Mouse (Mus musculus) neural tube, embryonic 12.5 days (tissue): ENCODE measurements at regions not wholly inside any gene's neighbourhood (a gene's known extent, or its start where the extent isn't known, plus 50 kb on each side); places are given as distances from the start of the nearest gene placed in this dataset.

Source experiments
- ATAC-seq: fragments of 200-750 bp; cut with Nextera tagmentation; 2 replicates; pipeline ENCODE4 v1.8.0; 2017; ENCODE audit warnings: low read depth, mild to moderate bottlenecking, moderate TSS enrichment, moderate library complexity; ENCODE audit not compliant: low FRiP score
- H3K27ac ChIP-seq: fragments of 300-500 bp; sonication (generic); 2 replicates; pipeline ENCODE4 v1.5.1; 2016
- H3K27me3 ChIP-seq: fragments of 300-500 bp; sonication (generic); replicated peaks from 2 replicates; pipeline ENCODE4 v1.6.1; 2016; ENCODE audit warnings: mild to moderate bottlenecking
- H3K36me3 ChIP-seq: fragments of 300-500 bp; sonication (generic); 2 replicates; pipeline ENCODE4 v1.6.1; 2016; ENCODE audit warnings: mild to moderate bottlenecking
- H3K4me1 ChIP-seq: fragments of 300-500 bp; sonication (generic); 2 replicates; pipeline ENCODE4 v1.6.1; 2016
- H3K4me2 ChIP-seq: fragments of 300-500 bp; sonication (generic); replicated peaks from 2 replicates; pipeline ENCODE4 v1.6.1; 2016; ENCODE audit warnings: mild to moderate bottlenecking
- H3K4me3 ChIP-seq: fragments of 300-500 bp; sonication (generic); 2 replicates; pipeline ENCODE4 v1.5.1; 2016
- H3K9ac ChIP-seq: fragments of 300-500 bp; sonication (generic); 2 replicates; pipeline ENCODE4 v1.6.1; 2016; ENCODE audit warnings: mild to moderate bottlenecking
- H3K9me3 ChIP-seq: fragments of 300-500 bp; sonication (generic); 2 replicates; pipeline ENCODE4 v1.6.1; 2016; ENCODE audit warnings: mild to moderate bottlenecking
- WGBS: fragments of 180-500 bp; shearing (Covaris S2); methylation state at CpG from one replicate; pipeline ENCODE4 v1.1.7; 2016; 5-methylcytosine and 5-hydroxymethylcytosine counted together

DNA sequence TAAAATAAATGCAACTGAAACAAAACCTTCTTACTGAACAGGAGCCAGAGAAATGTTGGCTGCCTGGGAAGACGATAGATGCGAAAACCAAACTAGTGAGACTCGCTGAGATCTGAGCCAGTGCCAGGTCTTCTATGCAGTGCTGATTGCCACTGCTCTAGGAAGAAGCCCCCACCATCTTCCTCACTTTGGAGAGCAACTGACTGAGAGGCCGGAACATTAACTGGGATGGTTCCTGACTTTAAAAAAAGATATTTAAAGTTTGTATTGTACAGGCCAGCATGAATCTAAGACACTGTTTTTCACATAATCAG, 585.9 kb upstream of the Clint1 start:
- no peak overlapping the region for H3K4me3 ChIP-seq
- no peaks in the 10 kb centered on the region for H3K27me3 ChIP-seq
- no peak overlapping the region for H3K4me2 ChIP-seq
- no peak overlapping the region for H3K27ac ChIP-seq
- no peaks in the 10 kb centered on the region; the same call in 1 of the 2 replicates for H3K4me1 ChIP-seq
- H3K36me3 ChIP-seq: no peaks in the 10 kb centered on the region
- H3K9me3 ChIP-seq: no peaks in the 10 kb centered on the region
- no peak overlapping the region for H3K9ac ChIP-seq
- 79% methylated on average over 4 of the region's 4 CpGs for WGBS
- no peak for ATAC-seq

DNA sequence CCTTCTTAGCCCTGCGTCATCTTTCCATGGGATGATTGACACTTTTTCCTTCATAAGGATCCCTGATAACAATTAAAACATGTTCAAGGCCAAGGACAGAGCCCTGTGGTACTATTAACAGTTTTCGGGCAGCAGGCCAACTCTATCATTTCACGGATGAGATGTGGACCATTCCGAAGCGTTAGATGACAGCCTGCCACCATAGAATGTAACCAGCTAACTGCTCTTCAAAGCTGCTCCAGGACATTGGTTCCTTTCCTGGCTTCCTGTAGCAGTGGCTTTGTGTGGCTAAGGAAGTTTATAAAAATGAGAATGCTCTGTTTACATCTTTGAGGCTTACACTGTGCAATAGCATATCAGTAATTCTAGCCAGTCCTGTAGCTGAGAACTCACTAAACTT, 582.6 kb upstream of the Clint1 start:
- WGBS: 86% methylated on average over 5 of the region's 5 CpGs
- no peaks in the 10 kb centered on the region for H3K9me3 ChIP-seq

DNA sequence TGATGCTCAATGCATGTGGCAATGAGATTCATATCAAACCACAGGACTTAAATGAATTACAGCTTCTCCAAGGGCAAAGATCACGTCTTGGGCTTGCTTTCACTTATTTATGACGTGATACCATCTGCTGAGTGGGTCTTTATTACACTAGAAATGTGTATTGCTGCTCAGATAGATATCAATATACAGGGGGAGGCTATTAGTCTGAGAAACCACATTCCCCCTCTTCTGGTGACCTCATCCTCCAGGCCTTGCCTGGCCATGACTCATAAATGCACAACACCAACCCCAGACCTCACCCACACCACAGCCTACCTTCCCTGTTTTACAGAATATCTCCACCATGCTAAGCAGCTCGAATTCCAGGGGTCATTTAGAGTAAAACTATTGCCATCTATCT, 580.6 kb upstream of the Clint1 start:
- no peak overlapping the region for H3K9ac ChIP-seq
- no peak overlapping the region for H3K4me2 ChIP-seq
- H3K27me3 ChIP-seq: no peaks in the 10 kb centered on the region
- no peak overlapping the region for H3K4me3 ChIP-seq
- no peak for ATAC-seq
- H3K27ac ChIP-seq: no peak overlapping the region
- no peaks in the 10 kb centered on the region for H3K4me1 ChIP-seq
- WGBS: 51% methylated on average over 3 of the region's 3 CpGs
- no peaks in the 10 kb centered on the region for H3K9me3 ChIP-seq
- no peaks in the 10 kb centered on the region for H3K36me3 ChIP-seq

More for the DNA sequence above, 582.6 kb upstream of the Clint1 start:
- no peaks in the 10 kb centered on the region for H3K36me3 ChIP-seq
- H3K27ac ChIP-seq: no peak overlapping the region
- no peaks in the 10 kb centered on the region; the same call in 1 of the 2 replicates for H3K4me1 ChIP-seq
- H3K9ac ChIP-seq: no peak overlapping the region
- ATAC-seq: no peak
- no peaks in the 10 kb centered on the region for H3K27me3 ChIP-seq
- no peak overlapping the region for H3K4me2 ChIP-seq
- no peak overlapping the region for H3K4me3 ChIP-seq

DNA sequence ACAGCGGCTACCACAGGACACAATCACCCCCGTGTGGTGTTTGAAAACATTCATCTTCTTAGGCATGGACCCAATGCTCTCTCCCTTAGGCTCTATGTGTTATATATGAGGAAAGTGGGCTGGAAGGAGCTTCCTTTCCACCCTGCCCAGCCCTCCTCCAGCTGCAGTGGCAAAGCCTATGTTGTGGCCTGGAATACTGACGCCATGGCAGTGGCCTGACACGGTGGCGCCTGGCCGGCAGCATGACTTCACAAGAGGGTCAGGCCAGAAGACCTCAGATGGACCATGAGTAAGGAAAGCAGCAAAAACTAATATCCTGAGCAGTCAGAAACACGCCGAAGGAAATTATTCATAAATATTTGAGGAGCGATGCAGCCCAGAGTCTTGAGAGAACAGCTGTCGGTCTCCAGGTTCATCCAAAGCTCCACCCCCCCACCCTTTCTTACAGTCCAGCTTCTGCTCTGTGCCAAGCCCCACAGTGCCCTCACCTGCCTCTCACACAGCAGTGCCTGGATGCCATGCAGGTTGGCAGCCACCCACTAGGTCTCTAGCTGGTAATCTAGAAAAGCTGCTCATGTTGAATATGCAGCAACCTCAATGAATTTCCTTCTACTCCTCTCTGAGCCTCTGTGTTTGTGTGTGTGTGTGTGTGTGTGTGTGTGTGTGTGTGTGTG, 577.3 kb upstream of the Clint1 start:
- ATAC-seq: no peak
- Histone ChIP-seq H3K4me3 (no peak overlapping the region), H3K36me3 (no peaks in the 10 kb centered on the region), H3K9ac (no peak overlapping the region), H3K27me3 (no peaks in the 10 kb centered on the region), H3K27ac (peak overlapping the region; percentile 15; the same call in 1 of the 2 replicates), H3K4me1 (no peaks in the 10 kb centered on the region), H3K9me3 (no peaks in the 10 kb centered on the region), H3K4me2 (no peak overlapping the region)
- 83% methylated on average over 10 of the region's 10 CpGs for WGBS

DNA sequence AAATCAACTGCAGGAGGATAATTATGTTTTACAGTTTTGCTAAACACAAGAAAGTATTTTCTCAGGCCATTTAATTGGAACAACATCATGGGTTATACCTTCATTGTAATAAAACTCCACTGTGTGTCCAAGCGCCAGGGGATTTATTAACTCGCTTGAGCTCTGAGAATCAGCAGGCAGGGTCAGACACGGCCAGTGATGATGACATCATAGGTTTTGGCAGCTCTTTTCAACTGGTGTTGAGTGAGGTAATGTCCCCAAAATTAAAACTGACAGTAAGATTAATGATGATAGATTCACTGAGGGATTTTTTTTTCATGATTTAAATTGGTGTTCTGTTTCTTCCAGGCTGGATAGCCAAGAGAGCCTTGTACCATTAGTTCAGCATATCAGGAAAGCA, 576.7 kb upstream of the Clint1 start:
- H3K4me2 ChIP-seq: no peak overlapping the region
- no peaks in the 10 kb centered on the region for H3K27me3 ChIP-seq
- H3K4me1 ChIP-seq: no peaks in the 10 kb centered on the region
- H3K9ac ChIP-seq: no peak overlapping the region
- H3K36me3 ChIP-seq: no peaks in the 10 kb centered on the region
- H3K27ac ChIP-seq: no peak overlapping the region; the same call in 1 of the 2 replicates
- no peak for ATAC-seq
- no peak overlapping the region for H3K4me3 ChIP-seq
- H3K9me3 ChIP-seq: no peaks in the 10 kb centered on the region
- 75% methylated on average over 3 of the region's 3 CpGs for WGBS

DNA sequence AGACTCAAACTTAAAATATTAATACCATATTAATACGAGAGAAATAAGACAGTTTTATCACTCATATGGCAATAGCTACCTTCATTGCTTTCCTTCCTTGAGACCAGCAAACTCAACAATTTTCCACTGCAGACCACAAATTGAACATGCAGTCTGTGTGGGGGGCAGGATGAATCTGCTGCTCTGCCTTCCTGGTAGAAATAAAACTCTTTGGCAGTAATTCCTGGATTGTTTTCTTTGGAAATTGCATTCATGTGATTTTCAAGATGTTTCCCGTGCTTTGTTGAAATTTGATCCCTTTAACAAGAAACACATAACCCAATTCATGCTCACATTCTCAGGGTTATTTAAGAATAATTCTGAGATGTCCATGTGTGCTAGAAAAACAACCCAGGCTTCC, 555.1 kb upstream of the Clint1 start:
- no peaks in the 10 kb centered on the region for H3K27me3 ChIP-seq
- no peak for ATAC-seq
- no peaks in the 10 kb centered on the region for H3K4me1 ChIP-seq
- 78% methylated on average over 2 of the region's 2 CpGs for WGBS
- H3K9ac ChIP-seq: no peak overlapping the region
- no peak overlapping the region for H3K27ac ChIP-seq
- no peaks in the 10 kb centered on the region for H3K36me3 ChIP-seq
- no peaks in the 10 kb centered on the region for H3K9me3 ChIP-seq
- H3K4me3 ChIP-seq: no peak overlapping the region
- H3K4me2 ChIP-seq: no peak overlapping the region

DNA sequence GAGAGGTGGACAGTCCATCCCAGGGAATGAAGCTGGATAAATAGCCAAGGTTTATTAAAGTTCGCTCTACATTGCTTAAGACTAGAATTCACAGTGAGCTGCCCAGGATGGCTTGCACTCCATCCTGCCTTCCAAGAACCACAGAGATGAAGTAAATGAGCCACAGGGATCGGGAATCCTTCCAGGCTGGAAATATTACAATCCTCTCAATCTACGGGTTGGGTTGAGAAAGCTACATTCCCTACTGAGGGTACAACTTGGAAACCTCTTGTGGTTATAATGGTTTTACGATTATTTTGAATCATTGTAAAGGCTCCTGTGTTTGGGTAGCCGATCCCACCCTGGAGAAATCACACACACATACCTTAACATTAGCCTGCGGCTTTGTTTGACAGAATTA, 539.9 kb upstream of the Clint1 start:
- no peak overlapping the region for H3K4me3 ChIP-seq
- H3K4me2 ChIP-seq: no peak overlapping the region
- ATAC-seq: no peak
- H3K4me1 ChIP-seq: no peaks in the 10 kb centered on the region
- no peaks in the 10 kb centered on the region for H3K27me3 ChIP-seq
- no peak overlapping the region for H3K27ac ChIP-seq
- H3K9me3 ChIP-seq: no peaks in the 10 kb centered on the region
- H3K9ac ChIP-seq: no peak overlapping the region
- H3K36me3 ChIP-seq: no peaks in the 10 kb centered on the region
- WGBS: 89% methylated on average over 6 of the region's 6 CpGs

DNA sequence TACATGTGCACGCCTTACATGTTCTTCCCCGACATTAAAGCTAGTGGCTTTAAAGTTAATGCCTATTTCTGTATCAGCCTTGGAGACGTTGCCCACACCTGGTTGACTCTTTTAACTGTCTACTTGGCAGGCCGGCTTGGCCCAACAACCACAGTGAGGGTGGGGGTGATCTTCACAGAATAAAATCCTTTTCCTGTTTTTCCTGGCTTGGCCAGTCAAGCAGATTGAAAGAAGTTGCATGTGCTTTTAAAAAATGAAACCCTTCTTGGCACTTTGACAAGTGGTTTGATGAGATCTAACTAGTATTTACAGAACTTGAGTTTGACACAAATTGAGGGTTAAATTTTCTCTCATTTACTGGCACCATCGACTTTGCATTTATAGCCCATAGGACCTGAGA, 528.1 kb upstream of the Clint1 start:
- WGBS: 88% methylated on average over 5 of the region's 5 CpGs
- Histone ChIP-seq H3K9me3 (no peaks in the 10 kb centered on the region), H3K27ac (no peak overlapping the region), H3K27me3 (no peaks in the 10 kb centered on the region), H3K4me2 (no peak overlapping the region), H3K36me3 (no peaks in the 10 kb centered on the region), H3K9ac (no peak overlapping the region), H3K4me1 (no peaks in the 10 kb centered on the region), H3K4me3 (no peak overlapping the region)
- ATAC-seq: no peak

DNA sequence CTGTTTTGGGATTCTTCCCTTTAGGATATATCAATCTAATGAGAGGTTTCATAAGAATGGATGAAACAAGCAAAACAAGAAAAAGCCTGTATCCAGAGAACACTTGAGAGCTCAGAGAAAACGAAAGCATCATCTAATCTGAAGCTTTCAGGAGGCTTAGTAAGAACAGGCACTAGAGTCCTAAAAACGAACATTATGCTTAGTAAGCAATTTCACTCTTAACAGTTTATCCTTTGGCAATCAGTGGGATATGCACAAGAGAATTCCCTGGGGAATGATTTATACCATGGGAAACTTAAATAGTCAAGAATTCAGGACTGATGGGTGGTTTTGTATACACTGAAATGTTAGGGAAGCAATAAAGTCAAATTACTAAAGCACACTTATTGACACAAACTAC, 521.5 kb upstream of the Clint1 start:
- 76% methylated on average over 2 of the region's 2 CpGs for WGBS
- Histone ChIP-seq H3K9ac (no peak overlapping the region), H3K27ac (no peak overlapping the region), H3K4me3 (no peak overlapping the region), H3K27me3 (no peaks in the 10 kb centered on the region), H3K4me2 (no peak overlapping the region), H3K36me3 (no peaks in the 10 kb centered on the region), H3K9me3 (no peaks in the 10 kb centered on the region), H3K4me1 (no peaks in the 10 kb centered on the region)
- no peak for ATAC-seq

DNA sequence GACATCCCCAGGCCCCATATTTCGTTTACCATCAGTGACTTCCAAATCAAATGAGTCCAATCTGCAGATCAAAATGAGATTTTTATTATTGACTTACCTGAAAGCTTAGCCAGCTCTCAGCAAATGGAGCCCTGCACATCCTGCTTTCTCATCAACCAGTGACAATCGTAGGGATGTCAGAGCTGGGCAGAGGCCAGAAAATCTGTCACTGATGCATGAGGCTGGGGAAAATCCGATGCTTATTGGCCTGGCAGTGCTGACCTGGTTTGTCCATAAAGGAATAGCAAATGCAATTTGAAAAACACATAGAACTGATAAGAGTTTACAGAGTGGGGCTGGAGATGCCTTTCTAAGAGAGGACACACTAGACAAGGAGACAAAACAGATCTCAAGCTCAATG, 518.1 kb upstream of the Clint1 start:
- H3K4me2 ChIP-seq: no peak overlapping the region
- ATAC-seq: no peak
- no peaks in the 10 kb centered on the region for H3K27me3 ChIP-seq
- H3K4me1 ChIP-seq: no peaks in the 10 kb centered on the region
- WGBS: 80% methylated on average over 3 of the region's 3 CpGs
- no peak overlapping the region for H3K4me3 ChIP-seq
- no peak overlapping the region for H3K9ac ChIP-seq
- H3K36me3 ChIP-seq: no peaks in the 10 kb centered on the region
- H3K9me3 ChIP-seq: no peaks in the 10 kb centered on the region
- no peak overlapping the region for H3K27ac ChIP-seq

DNA sequence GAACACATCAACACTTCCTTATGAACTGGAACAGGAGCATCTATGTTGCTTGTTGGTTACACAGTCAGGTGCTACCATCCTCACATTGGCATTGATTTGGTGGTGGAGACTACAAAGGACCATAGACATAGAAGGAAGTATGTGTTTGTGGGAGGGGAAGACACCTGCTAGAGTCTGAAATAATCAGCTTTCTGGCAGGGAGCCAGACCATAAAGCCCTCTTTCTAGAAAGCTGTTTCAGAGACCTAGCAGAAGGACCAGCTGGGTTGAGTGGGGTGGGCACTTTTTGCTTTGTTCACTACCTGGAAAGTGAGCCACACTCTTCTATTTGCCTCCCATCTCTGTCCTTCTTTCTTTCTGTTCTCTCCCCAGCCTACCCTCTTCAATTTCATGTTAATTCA, 502.5 kb upstream of the Clint1 start:
- Histone ChIP-seq H3K36me3 (no peaks in the 10 kb centered on the region), H3K9ac (no peak overlapping the region), H3K27me3 (no peaks in the 10 kb centered on the region), H3K27ac (no peak overlapping the region), H3K4me3 (no peak overlapping the region), H3K4me2 (no peak overlapping the region), H3K9me3 (no peaks in the 10 kb centered on the region), H3K4me1 (no peaks in the 10 kb centered on the region)
- ATAC-seq: no peak

DNA sequence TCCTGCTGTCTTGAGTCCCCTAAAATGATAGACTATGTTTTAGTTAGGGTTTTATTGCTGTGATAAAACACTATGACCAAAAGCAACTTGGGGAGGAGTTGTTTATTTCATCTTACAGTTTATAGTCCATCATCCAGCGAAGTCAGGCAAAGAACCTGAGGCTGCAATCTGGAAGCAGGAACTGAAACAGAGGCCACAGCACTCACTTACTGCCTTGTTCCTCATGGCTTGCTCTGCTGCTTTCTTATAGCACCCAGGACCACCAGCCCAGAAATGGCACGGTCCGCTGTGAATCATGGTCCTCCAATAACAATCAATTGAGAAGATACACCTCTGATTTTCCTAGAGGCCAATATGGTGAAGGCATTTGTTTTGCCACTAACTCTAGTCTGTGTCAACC, 486.5 kb upstream of the Clint1 start:
- WGBS: 89% methylated on average over 3 of the region's 3 CpGs
- no peak for ATAC-seq
- Histone ChIP-seq H3K4me1 (no peaks in the 10 kb centered on the region), H3K27ac (no peak overlapping the region), H3K36me3 (no peaks in the 10 kb centered on the region), H3K4me3 (no peak overlapping the region), H3K4me2 (no peak overlapping the region), H3K27me3 (no peaks in the 10 kb centered on the region), H3K9me3 (no peaks in the 10 kb centered on the region), H3K9ac (no peak overlapping the region)

DNA sequence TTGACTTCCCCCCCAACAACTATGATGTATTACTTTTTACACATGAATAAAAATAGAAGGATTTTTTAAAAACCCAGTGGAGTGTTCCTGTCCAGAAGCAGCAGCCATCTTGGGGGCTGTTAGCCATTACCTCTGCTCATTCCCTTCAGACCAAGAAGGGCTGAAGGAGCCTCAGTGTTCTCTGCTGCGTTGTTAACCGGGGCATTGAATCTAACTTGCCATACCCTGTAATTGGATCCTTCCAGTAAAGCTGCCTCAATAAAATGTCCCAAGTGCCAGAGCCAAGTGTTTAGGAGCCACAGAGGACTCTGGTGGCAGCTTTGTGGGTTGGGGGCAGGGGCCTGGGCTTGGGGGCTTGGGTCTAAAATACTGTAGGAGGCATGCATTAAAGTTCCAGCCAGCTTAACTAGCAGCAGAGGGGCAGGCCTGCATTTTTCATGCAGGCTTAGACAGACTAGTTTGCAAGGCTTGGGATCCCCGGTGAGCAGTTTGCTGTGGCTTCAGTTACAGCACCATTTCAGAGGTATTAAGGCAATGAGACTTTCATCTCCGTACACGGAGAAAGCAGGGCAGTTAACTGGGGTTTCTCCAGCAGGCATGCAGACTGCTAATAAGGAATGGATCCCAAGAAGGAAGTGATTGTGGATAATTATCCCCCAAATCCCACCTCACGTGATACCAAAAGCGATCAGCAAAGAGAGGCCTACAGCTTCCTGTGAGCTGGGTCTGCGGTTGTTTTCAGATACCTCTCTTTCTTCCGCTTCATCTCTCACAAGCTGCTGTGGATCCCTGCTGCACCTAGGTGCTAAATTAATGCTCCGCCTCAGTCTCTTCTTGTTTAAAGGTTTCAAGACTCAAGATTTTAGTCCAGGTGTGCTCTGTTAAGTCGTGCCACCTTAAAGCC, 462.4 kb upstream of the Clint1 start:
- Histone ChIP-seq H3K4me1 (peaks cover 5% of the 10 kb centered on the region; the same call in 1 of the 2 replicates), H3K4me2 (no peak overlapping the region), H3K9me3 (no peaks in the 10 kb centered on the region), H3K4me3 (no peak overlapping the region), H3K9ac (no peak overlapping the region), H3K36me3 (no peaks in the 10 kb centered on the region), H3K27ac (no peak overlapping the region), H3K27me3 (no peaks in the 10 kb centered on the region)
- no peak for ATAC-seq
- WGBS: 52% methylated on average over 11 of the region's 11 CpGs
